Mouse (Mus musculus) neural tube, embryonic 15.5 days (tissue): Measurements from ENCODE around the gene Engase. TPM values are rescaled to one million over a fixed set of nuclear protein-coding genes. Genes with fewer than 3 reads are reported as not detected.

Experiments
- ATAC-seq: fragments of 200-750 bp; cut with Nextera tagmentation; 2 replicates; pipeline ENCODE4 v1.8.0; 2017; ENCODE audit warnings: mild to moderate bottlenecking, moderate TSS enrichment, moderate library complexity; ENCODE audit not compliant: low FRiP score
- H3K27ac ChIP-seq: fragments of 300-500 bp; sonication (generic); replicated peaks from 2 replicates; pipeline ENCODE4 v1.5.1; 2015; ENCODE audit warnings: mild to moderate bottlenecking, inconsistent platforms
- H3K27me3 ChIP-seq: fragments of 300-500 bp; sonication (generic); replicated peaks from 2 replicates; pipeline ENCODE4 v1.6.1; 2015; ENCODE audit warnings: inconsistent platforms
- H3K36me3 ChIP-seq: fragments of 300-500 bp; sonication (generic); 2 replicates; pipeline ENCODE4 v1.6.1; 2015; ENCODE audit warnings: inconsistent platforms
- H3K4me1 ChIP-seq: fragments of 300-500 bp; sonication (generic); 2 replicates; pipeline ENCODE4 v1.6.1; 2015; ENCODE audit warnings: inconsistent platforms
- H3K4me2 ChIP-seq: fragments of 300-500 bp; sonication (generic); 2 replicates; pipeline ENCODE4 v1.6.1; 2015; ENCODE audit warnings: inconsistent platforms, mild to moderate bottlenecking, moderate library complexity
- H3K4me3 ChIP-seq: fragments of 300-500 bp; sonication (generic); replicated peaks from 2 replicates; pipeline ENCODE4 v1.5.1; 2015; ENCODE audit warnings: mild to moderate bottlenecking, inconsistent platforms
- H3K9ac ChIP-seq: fragments of 300-500 bp; sonication (generic); replicated peaks from 2 replicates; pipeline ENCODE4 v1.6.1; 2015; ENCODE audit warnings: mild to moderate bottlenecking, inconsistent platforms
- H3K9me3 ChIP-seq: fragments of 300-500 bp; sonication (generic); replicated peaks from 2 replicates; pipeline ENCODE4 v1.6.1; 2016; ENCODE audit warnings: inconsistent platforms
- WGBS: fragments of 180-500 bp; shearing (Covaris S2); methylation state at CpG from one replicate; pipeline ENCODE4 v1.1.7; 2015; ENCODE audit warnings: mixed read lengths; 5-methylcytosine and 5-hydroxymethylcytosine counted together
- polyA plus RNA-seq: library from polyadenylated mRNA; unstranded; fragments of >200 nt; fragmentation: Nextera tagmentation; extraction: Ambion mirVana; gene quantifications from 2 replicates; pipeline ENCODE4 v1.2.1, GENCODE M21; 2015

The Engase gene
- polyA plus RNA-seq, 1 experiment from 2014 or later = 7.1 TPM

- Histone ChIP-seq H3K27me3 (no peaks in the 10 kb centered on the region), H3K9me3 (no peaks in the 10 kb centered on the region), H3K4me2 (no peak overlapping the region), H3K4me1 (peaks cover 62% of the 10 kb centered on the region), H3K36me3 (peaks cover 3% of the 10 kb centered on the region; the same call in 1 of the 2 replicates), H3K4me3 (no peak overlapping the region), H3K9ac (no peak overlapping the region), H3K27ac (no peak overlapping the region)
- WGBS = 90% methylated on average over 7 of the region's 7 CpGs
- no peak for ATAC-seq
Observed at GRCm38 (mm10) chr11:118491230-118491629, 14.6 kb downstream of the Engase start.

- WGBS = 89% methylated on average over 2 of the region's 2 CpGs
- Histone ChIP-seq H3K9me3 (no peaks in the 10 kb centered on the region), H3K4me1 (peaks cover 49% of the 10 kb centered on the region), H3K9ac (no peak overlapping the region), H3K27ac (peak overlapping the region; percentile 54; the same call in 1 of the 2 replicates), H3K4me3 (no peak overlapping the region), H3K27me3 (no peaks in the 10 kb centered on the region), H3K4me2 (no peak overlapping the region), H3K36me3 (peaks cover 3% of the 10 kb centered on the region; the same call in 1 of the 2 replicates)
- no peak for ATAC-seq
Observed at GRCm38 (mm10) chr11:118493458-118493857, 16.8 kb downstream of the Engase start.

- WGBS = 89% methylated on average over 12 of the region's 12 CpGs
- peaks cover 42% of the 10 kb centered on the region for H3K4me1 ChIP-seq
Observed at GRCm38 (mm10) chr11:118494001-118494737, 17.5 kb downstream of the Engase start.

GRCm38 (mm10) chr11:118495065-118495464 is 18.4 kb downstream of the Engase start:
- Histone ChIP-seq H3K9me3 (no peaks in the 10 kb centered on the region), H3K4me3 (no peak overlapping the region), H3K27ac (no peak overlapping the region), H3K27me3 (no peaks in the 10 kb centered on the region), H3K4me1 (peaks cover 33% of the 10 kb centered on the region), H3K4me2 (no peak overlapping the region), H3K36me3 (peaks cover 3% of the 10 kb centered on the region; the same call in 1 of the 2 replicates), H3K9ac (no peak overlapping the region)
- WGBS = 60% methylated on average over 5 of the region's 5 CpGs
- no peak for ATAC-seq

More at GRCm38 (mm10) chr11:118494001-118494737, 17.5 kb downstream of the Engase start:
- Histone ChIP-seq H3K27me3 (no peaks in the 10 kb centered on the region), H3K9me3 (no peaks in the 10 kb centered on the region), H3K4me2 (no peak overlapping the region), H3K36me3 (peaks cover 3% of the 10 kb centered on the region; the same call in 1 of the 2 replicates), H3K27ac (no peak overlapping the region), H3K9ac (no peak overlapping the region), H3K4me3 (no peak overlapping the region)
- ATAC-seq = no peak

- no peak for ATAC-seq
- WGBS = 35% methylated on average over 20 of the region's 20 CpGs
- H3K9ac ChIP-seq = no peak overlapping the region
- no peak overlapping the region for H3K27ac ChIP-seq
- H3K4me1 ChIP-seq = peaks cover 24% of the 10 kb centered on the region; the same call in 1 of the 2 replicates
- peaks cover 3% of the 10 kb centered on the region; the same call in 1 of the 2 replicates for H3K36me3 ChIP-seq
- H3K27me3 ChIP-seq = no peaks in the 10 kb centered on the region
- no peaks in the 10 kb centered on the region for H3K9me3 ChIP-seq
- H3K4me2 ChIP-seq = no peak overlapping the region
- no peak overlapping the region for H3K4me3 ChIP-seq
Observed at GRCm38 (mm10) chr11:118496066-118496689, 19.5 kb downstream of the Engase start.

- ATAC-seq = no peak
- Histone ChIP-seq H3K9me3 (no peaks in the 10 kb centered on the region), H3K27ac (no peak overlapping the region), H3K4me3 (no peak overlapping the region), H3K36me3 (no peaks in the 10 kb centered on the region; the same call in 1 of the 2 replicates), H3K9ac (no peak overlapping the region), H3K27me3 (no peaks in the 10 kb centered on the region), H3K4me1 (peaks cover 12% of the 10 kb centered on the region), H3K4me2 (no peak overlapping the region)
- 70% methylated on average over 6 of the region's 6 CpGs for WGBS
Observed at GRCm38 (mm10) chr11:118502990-118503389, 26.4 kb downstream of the Engase start.

GRCm38 (mm10) chr11:118503418-118504179 is 27.0 kb downstream of the Engase start:
- ATAC-seq = no peak
- no peak overlapping the region for H3K9ac ChIP-seq
- H3K27ac ChIP-seq = 0 out of 2 replicates have a peak overlapping the region, but pooled peaks have one; percentile 18
- WGBS = 34% methylated on average over 32 of the region's 34 CpGs
- no peak overlapping the region for H3K4me3 ChIP-seq
- peaks cover 17% of the 10 kb centered on the region for H3K4me1 ChIP-seq
- H3K4me2 ChIP-seq = no peak overlapping the region
- H3K36me3 ChIP-seq = no peaks in the 10 kb centered on the region; the same call in 1 of the 2 replicates
- H3K27me3 ChIP-seq = no peaks in the 10 kb centered on the region
- no peaks in the 10 kb centered on the region for H3K9me3 ChIP-seq

GRCm38 (mm10) chr11:118504180-118504454 is 27.5 kb downstream of the Engase start:
- Histone ChIP-seq H3K4me3 (no peak overlapping the region), H3K9me3 (no peaks in the 10 kb centered on the region), H3K4me1 (peaks cover 17% of the 10 kb centered on the region), H3K36me3 (no peaks in the 10 kb centered on the region; the same call in 1 of the 2 replicates), H3K4me2 (no peak overlapping the region), H3K9ac (no peak overlapping the region), H3K27me3 (no peaks in the 10 kb centered on the region), H3K27ac (0 out of 2 replicates have a peak overlapping the region, but pooled peaks have one; percentile 18)
- 75% methylated on average over 5 of the region's 5 CpGs for WGBS
- ATAC-seq = no peak

GRCm38 (mm10) chr11:118507095-118507494 is 30.5 kb downstream of the Engase start:
- Histone ChIP-seq H3K4me3 (no peak overlapping the region), H3K9ac (no peak overlapping the region), H3K27me3 (no peaks in the 10 kb centered on the region), H3K27ac (no peak overlapping the region), H3K9me3 (no peaks in the 10 kb centered on the region), H3K4me1 (peaks cover 25% of the 10 kb centered on the region), H3K4me2 (no peak overlapping the region), H3K36me3 (no peaks in the 10 kb centered on the region; the same call in 1 of the 2 replicates)
- ATAC-seq = no peak
- WGBS = 85% methylated on average over 6 of the region's 6 CpGs

- H3K9ac ChIP-seq = no peak overlapping the region
- no peak overlapping the region for H3K27ac ChIP-seq
- H3K4me1 ChIP-seq = peaks cover 33% of the 10 kb centered on the region
- no peaks in the 10 kb centered on the region; the same call in 1 of the 2 replicates for H3K36me3 ChIP-seq
- H3K4me2 ChIP-seq = no peak overlapping the region
- H3K4me3 ChIP-seq = no peak overlapping the region
- H3K27me3 ChIP-seq = no peaks in the 10 kb centered on the region
- ATAC-seq = no peak
- 26% methylated on average over 5 of the region's 5 CpGs for WGBS
- H3K9me3 ChIP-seq = no peaks in the 10 kb centered on the region
Observed at GRCm38 (mm10) chr11:118507904-118508303, 31.3 kb downstream of the Engase start.

GRCm38 (mm10) chr11:118508341-118508740 is 31.7 kb downstream of the Engase start:
- WGBS = 75% methylated on average over 7 of the region's 7 CpGs
- Histone ChIP-seq H3K4me2 (no peak overlapping the region), H3K27ac (no peak overlapping the region), H3K9me3 (no peaks in the 10 kb centered on the region), H3K9ac (no peak overlapping the region), H3K4me3 (no peak overlapping the region), H3K4me1 (peaks cover 34% of the 10 kb centered on the region), H3K27me3 (no peaks in the 10 kb centered on the region), H3K36me3 (no peaks in the 10 kb centered on the region)
- ATAC-seq = no peak
